Mouse (Mus musculus) telencephalon, adult 2 months (tissue): ENCODE results near the gene Tenm4.
A peak's percentile ranks its signal among the peaks of the same experiment; 100 is the strongest.

ENCODE experiments used
- DNase-seq: peaks from one replicate; pipeline ENCODE4 v3.0.0-alpha.2; 2011; ENCODE audit warnings: low read depth, low spot score

Gene Tenm4

GRCm38 (mm10) chr7:96242328-96243185, 71.5 kb downstream of the Tenm4 start:
- no peak for DNase-seq

GRCm38 (mm10) chr7:96244796-96245195, 73.8 kb downstream of the Tenm4 start:
- no peak for DNase-seq

- no peak for DNase-seq
Observed at GRCm38 (mm10) chr7:96259630-96260029, 88.6 kb downstream of the Tenm4 start.

- DNase-seq = no peak
Observed at GRCm38 (mm10) chr7:96262182-96262581, 91.1 kb downstream of the Tenm4 start.

GRCm38 (mm10) chr7:96265941-96266340, 94.9 kb downstream of the Tenm4 start:
- no peak for DNase-seq

- no peak for DNase-seq
Observed at GRCm38 (mm10) chr7:96267266-96267665, 96.2 kb downstream of the Tenm4 start.

GRCm38 (mm10) chr7:96270684-96271083, 99.6 kb downstream of the Tenm4 start:
- DNase-seq = no peak

GRCm38 (mm10) chr7:96272068-96272467, 101.0 kb downstream of the Tenm4 start:
- no peak for DNase-seq

GRCm38 (mm10) chr7:96274486-96274885, 103.4 kb downstream of the Tenm4 start:
- DNase-seq = no peak

GRCm38 (mm10) chr7:96277550-96277949, 106.5 kb downstream of the Tenm4 start:
- DNase-seq = no peak

- no peak for DNase-seq
Observed at GRCm38 (mm10) chr7:96278378-96278777, 107.3 kb downstream of the Tenm4 start.

- DNase-seq = no peak
Observed at GRCm38 (mm10) chr7:96280795-96281194, 109.7 kb downstream of the Tenm4 start.

- peak; percentile 27 for DNase-seq
Observed at GRCm38 (mm10) chr7:96290576-96290975, 119.5 kb downstream of the Tenm4 start.

GRCm38 (mm10) chr7:96295959-96296358, 124.9 kb downstream of the Tenm4 start:
- DNase-seq = no peak

GRCm38 (mm10) chr7:96300826-96301397, 129.9 kb downstream of the Tenm4 start:
- no peak for DNase-seq

GRCm38 (mm10) chr7:96301813-96302212, 130.8 kb downstream of the Tenm4 start:
- no peak for DNase-seq

- DNase-seq = no peak
Observed at GRCm38 (mm10) chr7:96303963-96304362, 132.9 kb downstream of the Tenm4 start.

GRCm38 (mm10) chr7:96305382-96305935, 134.4 kb downstream of the Tenm4 start:
- DNase-seq = no peak

GRCm38 (mm10) chr7:96308106-96308505, 137.1 kb downstream of the Tenm4 start:
- no peak for DNase-seq

- DNase-seq = no peak
Observed at GRCm38 (mm10) chr7:96329343-96329742, 158.3 kb downstream of the Tenm4 start.

GRCm38 (mm10) chr7:96331186-96331585, 160.1 kb downstream of the Tenm4 start:
- no peak for DNase-seq

GRCm38 (mm10) chr7:96334361-96334760, 163.3 kb downstream of the Tenm4 start:
- DNase-seq = no peak

GRCm38 (mm10) chr7:96336376-96336775, 165.3 kb downstream of the Tenm4 start:
- DNase-seq = no peak
